Mouse (Mus musculus) central nervous system, embryonic 18 days (tissue): ENCODE results near the gene Tmem170. TPM values are rescaled to one million over a fixed set of nuclear protein-coding genes. Genes with fewer than 3 reads are reported as not detected.

Source experiments
- polyA plus RNA-seq: library from polyadenylated mRNA; depleted of rRNA; stranded (reverse); fragments of >200 nt; gene quantifications from 2 replicates; pipeline ENCODE4 v1.2.3, GENCODE M21; 2012; rRNA removed

The Tmem170 gene
- polyA plus RNA-seq = 3.0 and 3.2 TPM in 2 replicates

GRCm38 (mm10) chr8:111876355-111876948 lies at the start of gene Tmem170:
Tmem170 (minus strand) TSS chr8:111876750.

GRCm38 (mm10) chr8:111909621-111910450 lies 33.3 kb upstream of the Tmem170 start, which contains the start of gene Chst5:
Chst5 (minus strand) TSS chr8:111910447.

GRCm38 (mm10) chr8:111853861-111854501 lies 22.6 kb downstream of the Tmem170 start, which contains the start of gene Cfdp1:
Cfdp1 (minus strand) TSS chr8:111854291.

Other genes starting within 250 kb of the Tmem170 start
- 1.8 and 2.4 TPM in 2 replicates for gene Ldhd, start 246.4 kb downstream of the Tmem170 start, polyA plus RNA-seq
- gene Zfp1, start 233.3 kb downstream of the Tmem170 start, polyA plus RNA-seq = 28.9 and 29.4 TPM in 2 replicates
- gene Ctrb1, start 185.7 kb downstream of the Tmem170 start, polyA plus RNA-seq = 0.11 and 0.13 TPM in 2 replicates
- 63.9 and 69.9 TPM in 2 replicates for gene Bcar1, start 132.9 kb downstream of the Tmem170 start, polyA plus RNA-seq
- gene Cfdp1, start 22.5 kb downstream of the Tmem170 start, polyA plus RNA-seq = 109 and 122 TPM in 2 replicates
- 2.4 and 2.8 TPM in 2 replicates for gene Chst5, start 33.7 kb upstream of the Tmem170 start, polyA plus RNA-seq
- 15.7 and 16.3 TPM in 2 replicates for gene Tmem231, start 57.1 kb upstream of the Tmem170 start, polyA plus RNA-seq
- 190 and 193 TPM in 2 replicates for gene Gabarapl2, start 64.0 kb upstream of the Tmem170 start, polyA plus RNA-seq
- gene Adat1, start 115.6 kb upstream of the Tmem170 start, polyA plus RNA-seq = 8.8 and 9.1 TPM in 2 replicates
- 105 and 109 TPM in 2 replicates for gene Kars, start 134.6 kb upstream of the Tmem170 start, polyA plus RNA-seq
- 38.0 and 41.3 TPM in 2 replicates for gene Terf2ip, start 134.6 kb upstream of the Tmem170 start, polyA plus RNA-seq
- gene Gm6793, start 138.3 kb upstream of the Tmem170 start, polyA plus RNA-seq = 0.05 and 0.08 TPM in 2 replicates